Mouse (Mus musculus) forebrain, embryonic 16.5 days (tissue): ENCODE measurements at regions not wholly inside any gene's neighbourhood (a gene's known extent, or its start where the extent isn't known, plus 50 kb on each side); places are given as distances from the start of the nearest gene placed in this dataset.

Experiments
- ATAC-seq: fragments of 200-750 bp; cut with Nextera tagmentation; 2 replicates; pipeline ENCODE4 v1.8.0; 2017; ENCODE audit warnings: mild to moderate bottlenecking, moderate library complexity
- H3K27ac ChIP-seq: fragments of 300-500 bp; sonication (generic); 2 replicates; pipeline ENCODE4 v1.5.1; 2014; ENCODE audit warnings: low read length, control low read depth
- H3K27me3 ChIP-seq: fragments of 300-500 bp; sonication (generic); replicated peaks from 2 replicates; pipeline ENCODE4 v1.6.1; 2014; ENCODE audit warnings: low read length; ENCODE audit not compliant: control insufficient read depth, insufficient read depth
- H3K36me3 ChIP-seq: fragments of 300-500 bp; sonication (generic); 2 replicates; pipeline ENCODE4 v1.6.1; 2014; ENCODE audit not compliant: control insufficient read depth, insufficient read depth
- H3K4me1 ChIP-seq: fragments of 300-500 bp; sonication (generic); replicated peaks from 2 replicates; pipeline ENCODE4 v1.6.1; 2014; ENCODE audit warnings: low read length; ENCODE audit not compliant: control insufficient read depth, insufficient read depth
- H3K4me2 ChIP-seq: fragments of 300-500 bp; sonication (generic); 2 replicates; pipeline ENCODE4 v1.6.1; 2014; ENCODE audit warnings: mild to moderate bottlenecking, low read length, control low read depth
- H3K4me3 ChIP-seq: fragments of 300-500 bp; sonication (generic); replicated peaks from 2 replicates; pipeline ENCODE4 v1.5.1; 2014; ENCODE audit warnings: mild to moderate bottlenecking, low read length, control low read depth
- H3K9ac ChIP-seq: fragments of 300-500 bp; sonication (generic); replicated peaks from 2 replicates; pipeline ENCODE4 v1.6.1; 2014; ENCODE audit warnings: low read depth, low read length, control low read depth
- H3K9me3 ChIP-seq: fragments of 300-500 bp; sonication (generic); 2 replicates; pipeline ENCODE4 v1.6.1; 2016; ENCODE audit warnings: low read length; ENCODE audit not compliant: control insufficient read depth
- WGBS: fragments of 180-500 bp; shearing (Covaris S2); extraction: QIAGEN DNeasy Blood & Tissue Kit; methylation state at CpG from one replicate; pipeline ENCODE4 v1.1.7; 2014; 5-methylcytosine and 5-hydroxymethylcytosine counted together

DNA sequence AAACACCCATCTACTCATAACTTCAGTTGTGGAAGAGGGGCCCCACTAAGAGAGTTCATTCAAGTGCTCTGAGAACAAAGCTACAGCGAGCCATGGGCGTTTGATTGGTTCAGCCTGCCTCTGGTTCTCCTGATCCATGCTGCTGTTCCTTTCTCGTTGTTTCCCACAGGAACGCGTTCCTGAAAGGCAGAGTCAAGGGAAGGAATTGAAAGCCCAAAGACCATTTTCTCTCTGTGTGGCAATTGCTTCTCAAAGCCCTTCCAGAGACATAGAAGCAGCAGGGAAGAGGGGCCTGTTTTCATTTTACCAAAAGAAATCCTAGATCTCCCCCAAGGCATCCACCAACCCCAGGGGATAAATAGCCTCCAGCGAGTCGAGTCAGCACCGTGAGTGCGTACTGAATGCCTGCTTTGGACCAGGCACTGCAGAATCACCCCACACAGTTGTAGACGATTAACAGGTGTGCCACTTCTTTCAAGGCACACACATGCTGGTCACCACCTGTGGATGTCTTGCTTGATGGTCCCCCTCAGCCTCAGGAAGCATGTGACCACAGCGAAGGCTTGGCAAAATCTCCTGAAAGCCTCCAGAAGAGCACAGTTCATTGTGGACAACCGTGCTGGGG is 106.5 kb upstream of the Tsc22d1 start:
- Histone ChIP-seq H3K27me3 (no peaks in the 10 kb centered on the region), H3K9me3 (no peaks in the 10 kb centered on the region), H3K9ac (peak overlapping the region; percentile 45), H3K4me1 (peaks cover 31% of the 10 kb centered on the region), H3K4me2 (peak overlapping the region; percentile 50), H3K36me3 (no peaks in the 10 kb centered on the region), H3K27ac (0 out of 2 replicates have a peak overlapping the region, but pooled peaks have one; percentile 13), H3K4me3 (peak overlapping the region; percentile 25)
- 6% methylated on average over 12 of the region's 12 CpGs for WGBS
- ATAC-seq = 0 out of 2 replicates have a peak, but pooled peaks have one; percentile 44

DNA sequence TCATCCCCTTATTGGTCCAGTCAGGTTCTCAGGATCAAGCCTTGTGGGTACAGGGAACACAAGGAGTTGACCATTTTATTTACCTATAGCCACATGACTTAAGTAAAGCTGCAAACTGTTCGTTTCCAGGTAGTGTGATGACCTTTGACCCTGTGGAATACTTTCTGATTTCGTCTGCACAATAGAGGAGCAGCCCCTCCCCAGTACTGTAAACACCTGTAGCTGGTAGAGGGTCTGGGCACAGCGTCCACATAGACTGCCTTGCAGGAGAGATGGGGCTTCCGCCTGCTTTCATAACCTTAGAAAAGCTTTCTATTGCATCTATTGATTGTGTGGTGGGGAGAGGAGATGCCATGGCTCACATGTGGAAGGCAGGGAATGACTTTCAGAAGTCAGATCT is 105.2 kb upstream of the Tsc22d1 start:
- 78% methylated on average over 4 of the region's 4 CpGs for WGBS
- Histone ChIP-seq H3K4me1 (peaks cover 41% of the 10 kb centered on the region), H3K27ac (no peak overlapping the region), H3K36me3 (no peaks in the 10 kb centered on the region), H3K27me3 (no peaks in the 10 kb centered on the region), H3K4me3 (no peak overlapping the region), H3K9me3 (no peaks in the 10 kb centered on the region), H3K9ac (no peak overlapping the region), H3K4me2 (no peak overlapping the region)
- no peak for ATAC-seq

DNA sequence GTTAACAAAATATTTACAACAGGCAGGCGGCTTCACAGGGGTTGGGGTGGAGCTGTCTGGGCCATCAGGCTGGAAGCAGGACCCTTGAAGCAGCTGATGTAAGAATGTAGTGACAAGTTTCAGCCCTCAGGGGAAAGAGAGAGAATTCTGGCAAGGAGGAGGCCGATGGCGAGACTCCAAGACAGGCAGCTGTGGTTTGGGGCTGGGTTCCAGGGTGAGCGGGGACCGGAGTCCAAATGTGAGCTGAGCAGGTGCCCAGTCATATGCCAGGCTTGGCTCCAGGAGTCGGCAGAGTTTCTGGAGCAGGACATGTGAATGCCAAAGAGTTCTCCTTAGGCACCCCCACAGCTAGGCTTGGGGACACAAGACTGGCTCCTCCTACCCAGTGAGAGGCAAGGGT is 104.5 kb upstream of the Tsc22d1 start:
- no peak overlapping the region for H3K4me3 ChIP-seq
- H3K9me3 ChIP-seq = no peaks in the 10 kb centered on the region
- no peak overlapping the region for H3K27ac ChIP-seq
- peak; percentile 85 for ATAC-seq
- no peak overlapping the region for H3K4me2 ChIP-seq
- H3K36me3 ChIP-seq = no peaks in the 10 kb centered on the region
- H3K4me1 ChIP-seq = peaks cover 41% of the 10 kb centered on the region
- H3K9ac ChIP-seq = no peak overlapping the region
- no peaks in the 10 kb centered on the region for H3K27me3 ChIP-seq
- 27% methylated on average over 6 of the region's 6 CpGs for WGBS

DNA sequence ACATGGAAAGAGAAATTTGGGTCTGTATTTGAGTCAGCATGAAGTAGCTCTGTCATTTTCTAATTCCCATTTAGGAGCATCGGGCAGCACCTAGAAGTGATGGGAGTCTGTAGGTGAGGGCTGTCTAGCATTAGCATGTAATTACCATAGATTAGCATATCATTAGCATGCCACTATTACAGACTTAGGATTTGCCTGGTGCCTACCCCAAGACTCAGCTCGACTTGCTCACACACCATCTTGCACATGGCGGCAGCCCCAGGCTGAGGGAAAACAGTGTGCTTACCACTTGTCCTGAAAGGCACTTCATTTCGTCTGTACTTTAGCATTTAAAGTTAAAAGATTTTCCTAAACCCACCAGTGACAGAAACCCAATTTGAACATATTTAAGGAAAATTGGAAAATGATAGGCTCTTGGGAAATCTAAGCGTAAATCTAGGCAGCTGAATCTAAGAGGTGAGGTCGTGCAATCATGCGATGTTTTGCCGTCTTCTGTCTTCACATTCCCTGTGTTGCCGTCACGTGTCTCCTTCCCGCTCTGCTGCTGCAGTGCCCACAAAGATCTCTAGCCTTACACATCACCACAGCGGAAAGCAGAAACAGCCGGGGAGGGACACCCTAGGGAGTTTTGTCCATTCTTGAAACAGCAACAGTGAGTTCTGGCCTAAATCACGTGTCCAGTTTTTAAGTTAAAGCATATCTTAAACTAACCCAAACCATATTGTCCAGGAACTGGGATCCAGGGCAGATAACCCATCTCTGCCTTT is 101.2 kb upstream of the Tsc22d1 start:
- Histone ChIP-seq H3K27ac (peak overlapping the region; percentile 43; the same call in 1 of the 2 replicates), H3K4me2 (peak overlapping the region; percentile 3; the same call in 1 of the 2 replicates), H3K36me3 (no peaks in the 10 kb centered on the region), H3K27me3 (no peaks in the 10 kb centered on the region), H3K9me3 (no peaks in the 10 kb centered on the region; the same call in 1 of the 2 replicates), H3K4me1 (peaks cover 37% of the 10 kb centered on the region), H3K4me3 (no peak overlapping the region), H3K9ac (no peak overlapping the region)
- peak; percentile 91 for ATAC-seq
- 45% methylated on average over 14 of the region's 14 CpGs for WGBS

DNA sequence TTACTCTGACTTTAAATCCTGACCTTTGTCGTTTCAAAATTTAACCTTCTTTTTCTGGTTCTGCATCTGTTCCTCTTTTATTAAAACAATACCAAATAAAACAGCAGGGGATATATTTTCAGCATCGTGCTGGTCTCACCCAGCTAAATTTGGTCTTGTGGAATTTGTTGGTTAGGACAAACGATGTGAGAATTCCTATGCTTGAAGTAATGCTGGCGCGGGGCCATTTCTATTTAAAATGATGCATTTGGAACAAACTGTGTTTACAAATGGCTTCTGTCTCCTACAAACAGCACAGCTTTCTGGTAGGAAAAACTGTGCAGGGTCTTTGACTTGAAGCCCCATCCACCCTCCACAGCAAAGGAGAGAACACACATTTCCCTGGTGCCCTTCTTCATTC is 96.3 kb upstream of the Tsc22d1 start:
- no peak for ATAC-seq
- 61% methylated on average over 5 of the region's 5 CpGs for WGBS
- no peak overlapping the region for H3K4me2 ChIP-seq
- H3K27ac ChIP-seq = no peak overlapping the region
- H3K9me3 ChIP-seq = no peaks in the 10 kb centered on the region; the same call in 1 of the 2 replicates
- H3K36me3 ChIP-seq = no peaks in the 10 kb centered on the region
- no peak overlapping the region for H3K4me3 ChIP-seq
- no peak overlapping the region for H3K9ac ChIP-seq
- H3K27me3 ChIP-seq = no peaks in the 10 kb centered on the region
- peaks cover 11% of the 10 kb centered on the region for H3K4me1 ChIP-seq

DNA sequence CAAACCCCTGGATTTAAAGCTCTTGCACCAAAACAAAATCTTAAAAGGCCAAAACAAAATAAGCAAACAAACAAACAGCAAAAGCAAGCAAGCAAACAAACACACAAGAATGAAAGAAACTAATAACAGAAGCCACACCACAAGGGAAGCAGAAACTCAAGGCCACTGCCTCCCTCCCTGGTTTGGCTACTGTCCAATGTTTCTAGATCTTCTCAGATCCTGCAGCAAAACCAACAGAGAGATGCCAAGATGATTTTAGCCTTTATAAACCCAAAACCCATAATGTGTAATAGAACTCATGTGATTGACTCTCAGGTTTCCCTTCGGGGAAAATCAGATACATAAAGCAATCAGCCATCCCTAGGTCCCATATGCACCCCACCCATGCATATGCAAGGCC is 90.5 kb upstream of the Tsc22d1 start:
- ATAC-seq = no peak
- WGBS = 98% methylated on average over 1 of the region's 1 CpGs
- H3K27ac ChIP-seq = no peak overlapping the region
- no peak overlapping the region for H3K4me2 ChIP-seq
- H3K36me3 ChIP-seq = no peaks in the 10 kb centered on the region
- no peaks in the 10 kb centered on the region for H3K27me3 ChIP-seq
- no peak overlapping the region for H3K9ac ChIP-seq
- no peaks in the 10 kb centered on the region for H3K9me3 ChIP-seq
- H3K4me3 ChIP-seq = no peak overlapping the region
- H3K4me1 ChIP-seq = no peaks in the 10 kb centered on the region

DNA sequence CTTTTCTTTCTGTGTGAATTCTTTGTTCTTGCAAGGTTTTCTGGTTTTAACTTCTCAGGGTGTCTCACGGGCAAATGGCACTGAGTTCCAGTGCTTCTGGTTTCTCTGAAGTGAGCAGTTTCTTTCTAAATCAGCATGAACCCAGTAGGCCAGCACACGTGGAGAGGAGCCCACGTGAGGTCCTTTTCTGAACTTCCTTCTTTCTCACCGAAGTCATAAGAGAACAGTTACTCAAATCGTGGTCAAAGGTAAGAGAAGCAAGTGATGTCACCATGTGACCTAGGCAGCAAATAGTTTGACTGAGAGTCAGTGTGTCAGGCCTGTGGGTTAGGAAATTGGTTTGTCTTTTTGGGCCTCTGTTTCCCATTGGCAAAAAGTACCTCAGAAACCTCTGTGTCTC is 84.8 kb upstream of the Tsc22d1 start:
- Histone ChIP-seq H3K27ac (no peak overlapping the region), H3K27me3 (no peaks in the 10 kb centered on the region), H3K9me3 (no peaks in the 10 kb centered on the region), H3K4me2 (no peak overlapping the region), H3K4me1 (peaks cover 8% of the 10 kb centered on the region), H3K9ac (no peak overlapping the region), H3K4me3 (no peak overlapping the region), H3K36me3 (no peaks in the 10 kb centered on the region)
- WGBS = 87% methylated on average over 5 of the region's 5 CpGs
- ATAC-seq = no peak

DNA sequence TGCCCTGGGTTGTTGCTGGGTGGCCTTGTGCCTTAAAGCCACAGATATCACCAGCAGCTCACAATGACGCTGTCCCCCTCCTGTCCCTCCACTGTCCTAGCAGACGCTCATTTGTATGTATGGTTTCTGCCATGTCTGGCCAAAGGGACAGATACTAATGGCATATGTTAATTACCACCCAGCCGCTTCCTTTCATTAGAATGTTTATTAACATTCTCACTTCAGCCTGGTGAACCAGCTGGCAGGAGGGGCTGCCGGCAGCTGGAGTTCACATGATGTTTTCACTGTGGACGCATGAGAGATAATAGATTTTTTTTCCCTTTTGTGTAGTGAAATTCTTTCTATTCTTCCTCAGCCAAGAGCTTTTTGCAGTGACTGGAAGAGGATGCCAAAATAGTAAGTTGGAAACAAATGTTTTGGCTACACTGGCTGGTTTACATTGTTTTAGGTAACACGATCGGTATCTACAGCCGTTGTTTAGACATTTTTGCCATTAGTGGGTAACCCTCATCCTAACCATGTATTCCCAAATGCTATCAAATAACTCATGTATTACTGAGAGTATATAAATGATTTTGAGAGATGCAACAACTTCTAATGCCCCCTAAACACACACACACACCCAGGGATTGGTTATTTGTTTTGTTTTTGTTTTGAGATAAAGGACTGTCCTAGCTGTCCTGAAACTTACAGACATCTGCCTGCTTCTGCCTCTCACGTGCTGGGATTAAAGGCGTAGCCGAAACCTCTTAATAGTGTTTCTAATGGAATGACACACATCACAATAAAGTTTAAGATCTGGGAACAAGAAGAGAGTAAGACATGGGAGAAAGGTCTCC is 83.0 kb upstream of the Tsc22d1 start:
- H3K36me3 ChIP-seq = no peaks in the 10 kb centered on the region
- 28% methylated on average over 11 of the region's 11 CpGs for WGBS
- H3K9ac ChIP-seq = no peak overlapping the region
- H3K4me1 ChIP-seq = peaks cover 8% of the 10 kb centered on the region
- H3K4me2 ChIP-seq = 0 out of 2 replicates have a peak overlapping the region, but pooled peaks have one; percentile 5
- no peak overlapping the region for H3K27ac ChIP-seq
- ATAC-seq = peak; percentile 71
- no peaks in the 10 kb centered on the region for H3K9me3 ChIP-seq
- H3K4me3 ChIP-seq = no peak overlapping the region
- H3K27me3 ChIP-seq = no peaks in the 10 kb centered on the region

DNA sequence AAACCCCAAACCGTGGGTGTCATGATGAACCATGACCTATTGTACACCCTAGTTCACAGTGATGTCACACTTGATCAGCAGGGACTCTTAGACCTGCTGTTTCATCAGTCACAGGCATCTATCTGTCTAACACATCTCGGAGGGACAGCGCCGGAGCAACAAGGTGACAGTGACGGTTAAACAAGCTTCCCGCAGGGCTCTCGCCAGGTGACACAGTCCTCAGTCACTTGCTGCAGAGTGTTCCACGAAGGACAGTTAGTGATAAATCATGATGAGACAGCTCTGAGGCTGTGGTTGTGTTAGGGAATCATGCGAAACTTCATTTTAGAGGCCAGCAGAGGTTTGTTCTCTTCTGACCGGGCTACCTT is 82.4 kb upstream of the Tsc22d1 start:
- ATAC-seq = no peak
- 84% methylated on average over 10 of the region's 10 CpGs for WGBS
- Histone ChIP-seq H3K36me3 (no peaks in the 10 kb centered on the region), H3K4me1 (peaks cover 8% of the 10 kb centered on the region), H3K27me3 (no peaks in the 10 kb centered on the region), H3K4me3 (no peak overlapping the region), H3K9me3 (no peaks in the 10 kb centered on the region), H3K27ac (no peak overlapping the region), H3K9ac (no peak overlapping the region), H3K4me2 (no peak overlapping the region)
